Mouse (Mus musculus) liver, adult 2 months (tissue): ENCODE results near the gene Agpat1. TPM values are rescaled to one million over a fixed set of nuclear protein-coding genes. Genes with fewer than 3 reads are reported as not detected.

ENCODE experiments used
- DNase-seq: peaks from one replicate; pipeline ENCODE4 v3.0.0-alpha.2; 2011; ENCODE audit warnings: low read depth, low spot score; ENCODE audit errors: extremely low read depth
- H3K27ac ChIP-seq: fragments of 200-500 bp; replicated peaks from 2 replicates; pipeline ENCODE4 v1.5.1; 2012; ENCODE audit warnings: low read depth, mild to moderate bottlenecking, control low read depth, inconsistent platforms, low read length; ENCODE audit not compliant: insufficient read depth
- H3K27me3 ChIP-seq: fragments of 200-500 bp; 2 replicates; pipeline ENCODE4 v1.6.1; 2012; ENCODE audit warnings: mild to moderate bottlenecking, moderate library complexity, low read length, inconsistent platforms; ENCODE audit not compliant: control insufficient read depth, insufficient read depth
- H3K36me3 ChIP-seq: fragments of 200-500 bp; 2 replicates; pipeline ENCODE4 v1.6.1; 2012; ENCODE audit warnings: low read length, inconsistent platforms; ENCODE audit not compliant: control insufficient read depth, insufficient read depth
- H3K4me1 ChIP-seq: fragments of 200-500 bp; 2 replicates; pipeline ENCODE4 v1.6.1; 2011; ENCODE audit warnings: low read length; ENCODE audit not compliant: control insufficient read depth, insufficient read depth
- H3K4me3 ChIP-seq: fragments of 200-500 bp; 2 replicates; pipeline ENCODE4 v1.5.1; 2011; ENCODE audit warnings: low read depth, mild to moderate bottlenecking, control low read depth, low read length, moderate library complexity; ENCODE audit not compliant: insufficient read depth
- H3K79me2 ChIP-seq: fragments of 200-500 bp; 2 replicates; pipeline ENCODE4 v1.6.1; 2012; ENCODE audit warnings: inconsistent platforms, mild to moderate bottlenecking, low read length, moderate library complexity; ENCODE audit not compliant: control insufficient read depth, insufficient read depth
- H3K9ac ChIP-seq: fragments of 200-500 bp; 2 replicates; pipeline ENCODE4 v1.6.1; 2012; ENCODE audit warnings: low read depth, mild to moderate bottlenecking, control low read depth, inconsistent platforms, low read length
- CTCF ChIP-seq: fragments of 200-500 bp; IDR thresholded peaks from 2 replicates; pipeline ENCODE4 v1.5.1; 2011; ENCODE audit warnings: low read depth, low read length, control low read depth
- POLR2A ChIP-seq: fragments of 200-500 bp; IDR thresholded peaks from 2 replicates; pipeline ENCODE4 v1.6.1; 2011; ENCODE audit warnings: low read length, control low read depth; ENCODE audit not compliant: insufficient read depth; ENCODE audit errors: extremely low read depth
- WGBS: fragments of 180-500 bp; shearing (Covaris S2); methylation state at CpG from one replicate; pipeline ENCODE4 v1.1.7; 2018; 5-methylcytosine and 5-hydroxymethylcytosine counted together
- polyA plus RNA-seq: library from polyadenylated mRNA; depleted of rRNA; stranded (reverse); fragments of >200 nt; gene quantifications from 2 replicates; pipeline ENCODE4 v1.2.3, GENCODE M21; 2012
- total RNA-seq: library from RNA; depleted of rRNA; stranded (reverse); fragments of >200 nt; gene quantifications from 2 replicates; pipeline ENCODE4 v1.2.3, GENCODE M21; 2014

The Agpat1 gene
- total and polyA plus RNA-seq, 2 experiments = 4.3 to 40.5 TPM

DNA sequence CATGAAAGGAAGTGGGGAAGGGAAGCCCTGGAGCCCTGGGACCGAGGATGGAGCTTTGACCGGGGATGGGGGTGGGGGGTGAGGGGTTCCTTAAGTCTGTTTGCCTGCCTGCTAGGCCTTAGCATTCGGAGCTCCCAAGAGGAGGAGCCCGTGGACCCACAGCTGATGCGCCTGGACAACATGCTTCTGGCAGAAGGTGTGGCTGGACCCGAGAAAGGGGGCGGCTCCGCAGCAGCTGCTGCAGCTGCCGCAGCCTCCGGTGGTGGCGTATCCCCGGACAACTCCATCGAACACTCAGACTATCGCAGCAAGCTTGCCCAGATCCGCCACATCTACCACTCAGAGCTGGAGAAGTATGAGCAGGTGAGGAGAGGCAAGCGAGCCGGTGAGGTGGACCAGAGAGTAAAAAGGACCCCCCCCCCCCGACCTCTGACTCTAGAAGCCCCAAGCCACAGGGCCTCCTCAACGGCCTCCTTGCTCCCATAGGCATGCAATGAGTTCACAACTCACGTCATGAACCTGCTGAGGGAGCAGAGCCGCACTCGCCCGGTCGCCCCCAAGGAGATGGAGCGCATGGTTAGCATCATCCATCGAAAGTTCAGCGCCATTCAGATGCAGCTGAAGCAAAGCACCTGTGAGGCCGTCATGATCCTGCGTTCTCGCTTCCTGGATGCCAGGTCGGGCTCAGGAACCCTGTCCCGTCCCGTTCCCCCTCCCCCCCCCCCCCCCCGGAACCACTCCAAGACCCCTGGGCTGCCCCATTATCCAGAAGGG is 10.1 kb upstream of the Agpat1 start:
- 79% methylated on average over 32 of the region's 34 CpGs for WGBS
- Histone ChIP-seq H3K4me1 (peaks cover 5% of the 10 kb centered on the region), H3K79me2 (no peaks in the 10 kb centered on the region), H3K4me3 (0 out of 2 replicates have a peak overlapping the region, but pooled peaks have one; percentile 3), H3K36me3 (peaks cover 2% of the 10 kb centered on the region; the same call in 1 of the 2 replicates), H3K27ac (no peak overlapping the region), H3K27me3 (no peaks in the 10 kb centered on the region), H3K9ac (peak overlapping the region; percentile 37; the same call in 1 of the 2 replicates)
- no peak for DNase-seq
- TF ChIP-seq POLR2A = no peak
- TF ChIP-seq CTCF = no peak

DNA sequence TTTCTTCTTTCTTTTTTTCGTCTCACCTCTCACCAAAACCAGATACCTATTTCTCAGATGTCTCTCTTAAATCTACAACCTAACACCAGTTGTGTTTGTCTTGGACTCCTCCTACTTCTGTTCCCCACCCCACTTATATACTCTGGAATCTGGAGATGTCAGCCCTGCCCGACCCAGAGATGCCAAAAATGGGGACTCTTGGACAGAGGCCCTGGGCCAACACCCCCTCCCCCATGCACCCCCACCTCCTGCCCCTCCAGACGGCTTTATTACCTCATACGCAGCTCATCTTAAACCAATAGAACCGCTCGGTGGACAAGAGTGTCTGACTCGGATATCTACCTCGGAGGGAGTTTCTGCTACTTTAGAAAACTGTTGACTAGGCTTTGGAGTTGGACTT is 8.0 kb upstream of the Agpat1 start:
- Histone ChIP-seq H3K4me1 (peaks cover 2% of the 10 kb centered on the region), H3K79me2 (no peaks in the 10 kb centered on the region), H3K9ac (no peak overlapping the region), H3K27me3 (no peaks in the 10 kb centered on the region), H3K36me3 (peaks cover 2% of the 10 kb centered on the region; the same call in 1 of the 2 replicates), H3K27ac (no peak overlapping the region), H3K4me3 (no peak overlapping the region)
- 69% methylated on average over 8 of the region's 8 CpGs for WGBS
- DNase-seq = no peak
- TF ChIP-seq CTCF = no peak
- no peak for TF ChIP-seq POLR2A

DNA sequence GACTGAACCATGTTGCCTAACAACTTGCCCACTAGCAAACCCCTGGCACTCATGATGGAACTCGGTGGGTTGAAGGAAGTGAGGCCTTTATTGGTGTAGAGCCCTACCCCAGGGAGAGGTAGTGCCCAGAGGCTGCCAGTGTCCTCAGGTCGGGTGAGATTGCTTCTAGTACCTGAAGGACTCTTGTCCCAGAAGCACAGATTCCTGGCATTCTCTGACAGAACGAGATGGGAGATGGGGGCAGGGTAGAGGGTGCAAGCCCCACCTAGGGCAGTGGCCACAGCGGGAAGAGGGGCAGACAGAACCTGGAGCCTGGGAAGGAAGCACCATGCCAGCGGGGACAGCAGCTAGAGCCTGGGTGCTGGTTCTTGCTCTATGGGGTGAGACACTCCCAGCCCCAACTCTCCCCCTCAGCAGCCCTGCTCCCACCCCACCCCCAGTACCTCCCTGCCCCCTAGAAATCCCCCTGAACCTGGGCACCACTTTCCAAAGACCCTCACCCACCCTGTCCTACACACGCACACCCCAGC is 6.4 kb upstream of the Agpat1 start, which contains the start of gene Ager:
Ager (plus strand) TSS at position 297 of the 530 bp plus-strand sequence.
- peaks cover 2% of the 10 kb centered on the region; the same call in 1 of the 2 replicates for H3K36me3 ChIP-seq
- no peaks in the 10 kb centered on the region for H3K27me3 ChIP-seq
- no peak within 1 kb of the TSS for H3K27ac ChIP-seq
- DNase-seq = no peak
- H3K4me3 ChIP-seq = no peak within 1 kb of the TSS
- H3K79me2 ChIP-seq = no peaks in the 10 kb centered on the region
- H3K4me1 ChIP-seq = peaks cover 5% of the 10 kb centered on the region
- 30% methylated on average over 6 of the region's 6 CpGs for WGBS
- H3K9ac ChIP-seq = no peak within 1 kb of the TSS
- TF ChIP-seq CTCF (no peak), POLR2A (no peak)

DNA sequence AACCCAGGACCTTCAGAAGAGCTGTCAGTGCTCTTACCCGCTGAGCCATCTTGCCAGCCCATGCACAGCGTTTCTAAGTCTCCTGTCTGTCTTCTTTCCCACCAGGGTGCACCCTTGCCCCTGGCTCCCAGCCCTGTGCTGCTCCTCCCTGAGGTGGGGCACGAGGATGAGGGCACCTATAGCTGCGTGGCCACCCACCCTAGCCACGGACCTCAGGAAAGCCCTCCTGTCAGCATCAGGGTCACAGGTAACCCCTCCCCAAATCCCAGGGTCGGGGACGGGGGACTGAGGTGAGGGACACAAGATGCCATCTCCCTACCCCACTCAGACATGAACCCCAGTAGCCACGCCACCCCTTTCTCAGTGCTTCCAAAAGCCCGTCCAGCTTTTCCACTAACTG is 4.2 kb upstream of the Agpat1 start:
- no peak for TF ChIP-seq CTCF
- TF ChIP-seq POLR2A = no peak
- peaks cover 2% of the 10 kb centered on the region; the same call in 1 of the 2 replicates for H3K36me3 ChIP-seq
- H3K27ac ChIP-seq = no peak overlapping the region
- no peak for DNase-seq
- H3K27me3 ChIP-seq = no peaks in the 10 kb centered on the region
- peaks cover 5% of the 10 kb centered on the region for H3K4me1 ChIP-seq
- H3K79me2 ChIP-seq = peaks cover 4% of the 10 kb centered on the region; the same call in 1 of the 2 replicates
- no peak overlapping the region for H3K9ac ChIP-seq
- no peak overlapping the region for H3K4me3 ChIP-seq
- WGBS = 82% methylated on average over 9 of the region's 9 CpGs

DNA sequence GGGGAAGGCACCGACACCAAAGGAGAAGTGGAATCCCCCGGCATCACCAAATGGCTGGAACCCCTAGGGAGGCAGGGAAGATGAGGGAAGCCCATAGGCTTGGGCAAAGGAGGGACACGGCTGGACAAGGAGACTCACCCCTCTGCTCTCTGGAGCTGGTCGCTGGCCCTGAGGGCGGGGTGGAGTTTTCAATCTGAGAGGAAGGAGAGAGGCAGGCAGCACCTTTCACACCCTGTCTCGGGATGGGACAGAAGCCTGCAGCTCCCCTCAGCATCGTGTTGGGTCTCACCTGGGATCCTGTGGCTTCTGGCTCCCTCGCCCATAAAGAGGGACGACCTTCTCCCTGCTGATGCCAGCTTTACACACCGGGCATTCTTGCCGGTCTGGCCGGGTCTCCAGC is 2.3 kb upstream of the Agpat1 start:
- no peak for DNase-seq
- Histone ChIP-seq H3K27me3 (no peaks in the 10 kb centered on the region), H3K9ac (no peak overlapping the region), H3K36me3 (no peaks in the 10 kb centered on the region), H3K27ac (no peak overlapping the region), H3K4me3 (no peak overlapping the region), H3K4me1 (peaks cover 6% of the 10 kb centered on the region), H3K79me2 (peaks cover 8% of the 10 kb centered on the region; the same call in 1 of the 2 replicates)
- 87% methylated on average over 12 of the region's 12 CpGs for WGBS
- TF ChIP-seq CTCF (no peak), POLR2A (no peak)
